ENCODE assay signal across 16 mouse cellular contexts in genomic region chr16:42591530-42591929, GRCm38 (mm10).
"Had no signal": no experiment of that assay in that cellular context is flagged by ENCODE, and none has a peak within 500 bp of the region (broad histone marks: within the 10 kb centered on the region; RNA-seq: fewer than 3 reads in every experiment).

No protein-coding gene starts in this region.

- H3K4me3 ChIP-seq: neural tube, embryonic 13.5 days; neural tube, embryonic 15.5 days; stomach, embryonic 15.5 days had no signal

- H3K27ac ChIP-seq: neural tube, embryonic 13.5 days; neural tube, embryonic 15.5 days; stomach, embryonic 15.5 days; stomach, postnatal 0 days had no signal

- H3K4me1 ChIP-seq: neural tube, embryonic 13.5 days; neural tube, embryonic 15.5 days; stomach, embryonic 15.5 days had no signal

- H3K36me3 ChIP-seq: neural tube, embryonic 13.5 days; neural tube, embryonic 15.5 days; stomach, embryonic 15.5 days had no signal

- H3K9ac ChIP-seq: neural tube, embryonic 13.5 days; neural tube, embryonic 15.5 days; stomach, embryonic 15.5 days had no signal

- DNase-seq: retina, postnatal 1 day; right cerebral cortex, adult 18-20 months; right cerebral cortex, postnatal 14 days; right cerebral cortex, postnatal 25 days; right cerebral cortex, postnatal 4 days; spleen, adult 18-20 months; thymus, adult 18-20 months; thymus, adult 2 months; thymus, postnatal 14 days; thymus, postnatal 25 days; thymus, postnatal 36 days; thymus, postnatal 4 days had no signal

- H3K9me3 ChIP-seq: neural tube, embryonic 13.5 days; neural tube, embryonic 15.5 days; stomach, embryonic 15.5 days had no signal

- H3K27me3 ChIP-seq: neural tube, embryonic 13.5 days; neural tube, embryonic 15.5 days; stomach, embryonic 15.5 days had no signal

- H3K4me2 ChIP-seq: neural tube, embryonic 13.5 days; neural tube, embryonic 15.5 days; stomach, embryonic 15.5 days had no signal
